In genomic region chr11:30730721-30731120, GRCm38 (mm10) we compare ENCODE assay signal across 18 mouse cellular contexts.
"Had no signal": no experiment of that assay in that cellular context is flagged by ENCODE, and none has a peak within 500 bp of the region (broad histone marks: within the 10 kb centered on the region; RNA-seq: fewer than 3 reads in every experiment).

No protein-coding gene starts in this region.

- H3K9ac ChIP-seq: lung, embryonic 14.5 days; midbrain, embryonic 12.5 days; neural tube, embryonic 13.5 days; neural tube, embryonic 15.5 days had no signal

- H3K36me3 ChIP-seq: midbrain, embryonic 10.5 days; midbrain, embryonic 12.5 days; neural tube, embryonic 13.5 days; neural tube, embryonic 15.5 days had no signal

- H3K9me3 ChIP-seq: midbrain, embryonic 10.5 days; midbrain, embryonic 12.5 days; neural tube, embryonic 13.5 days; neural tube, embryonic 15.5 days had no signal

- ATAC-seq: midbrain, embryonic 16.5 days had no signal

- DNase-seq: lung, embryonic 14.5 days; lung, postnatal 10 days; lung, postnatal 4 days; midbrain, embryonic 14.5 days; retina, postnatal 1 day; right cerebral cortex, adult 18-20 months; right cerebral cortex, postnatal 25 days; right cerebral cortex, postnatal 4 days; spleen, adult 18-20 months; thymus, adult 18-20 months; thymus, postnatal 14 days; thymus, postnatal 36 days had no signal

- H3K4me2 ChIP-seq: lung, embryonic 14.5 days; midbrain, embryonic 12.5 days; neural tube, embryonic 13.5 days; neural tube, embryonic 15.5 days had no signal

- H3K27me3 ChIP-seq: midbrain, embryonic 12.5 days; neural tube, embryonic 13.5 days; neural tube, embryonic 15.5 days had no signal

- H3K4me3 ChIP-seq: midbrain, embryonic 10.5 days; midbrain, embryonic 12.5 days; myocyte; neural tube, embryonic 13.5 days; neural tube, embryonic 15.5 days had no signal

- H3K4me1 ChIP-seq: midbrain, embryonic 10.5 days; midbrain, embryonic 12.5 days; neural tube, embryonic 13.5 days; neural tube, embryonic 15.5 days had no signal

- H3K27ac ChIP-seq: midbrain, embryonic 10.5 days; midbrain, embryonic 12.5 days; neural tube, embryonic 13.5 days; neural tube, embryonic 15.5 days had no signal
